Mouse (Mus musculus) cerebellum, adult 2 months (tissue): ENCODE data around the gene Bag2.

Source experiments
- CTCF ChIP-seq: fragments of 200-500 bp; IDR thresholded peaks from 2 replicates; pipeline ENCODE4 v1.5.1; 2011; ENCODE audit warnings: low read depth, mild to moderate bottlenecking, control low read depth, low read length, moderate library complexity, borderline replicate concordance; ENCODE audit not compliant: insufficient read depth
- POLR2A ChIP-seq: fragments of 200-500 bp; IDR thresholded peaks from 2 replicates; pipeline ENCODE4 v1.6.1; 2011; ENCODE audit warnings: low read length, control low read depth, borderline replicate concordance; ENCODE audit not compliant: insufficient read depth

GRCm38 (mm10) chr1:33788493-33788892, 30.9 kb upstream of the Bag2 start:
- TF ChIP-seq CTCF (no peak), POLR2A (no peak)
